Mouse (Mus musculus): ENCODE data around the gene Slc38a4.

- TF ChIP-seq CTCF (IDR thresholded peaks at IDR 0.05; ENCODE audit: low read depth, low read length) (no peak), POLR2A (IDR thresholded peaks at IDR 0.05; ENCODE audit: insufficient read depth, low read length) (no peak)
Measured at GRCm38 (mm10) chr15:97041182-97041581, 14.6 kb downstream of the Slc38a4 start.

All from ES-Bruce4 (cell line).